Mouse (Mus musculus) megakaryocyte-erythroid progenitor cell, adult 5-6 weeks (primary cell): Measurements from ENCODE around the gene Hist3h2a. TPM values are rescaled to one million over a fixed set of nuclear protein-coding genes. Genes with fewer than 3 reads are reported as not detected.

ENCODE experiments used
- ATAC-seq: replicated peaks from 2 replicates; pipeline ENCODE4 v1.8.0; 2016; ENCODE audit warnings: mild to moderate bottlenecking, inconsistent platforms; ENCODE audit not compliant: severe bottlenecking, poor library complexity, low FRiP score, low TSS enrichment
- total RNA-seq, 2 experiments: library from RNA; stranded (forward) in 1 of 2; stranded (reverse) in 1 of 2; fragments of 200-1000, 215-1000 nt in 1 of 2; fragments of >200 nt in 1 of 2; fragmentation: Nextera tagmentation in 1 of 2; gene quantifications; 2 replicates each; pipeline ENCODE4 v1.2.3; 2014 to 2017

Hist3h2a gene
- total RNA-seq, 2 experiments from 2014 or later = 29.7 to 296 TPM

GRCm38 (mm10) chr11:58983691-58984341 is 29.3 kb downstream of the Hist3h2a start:
- ATAC-seq = no peak

DNA sequence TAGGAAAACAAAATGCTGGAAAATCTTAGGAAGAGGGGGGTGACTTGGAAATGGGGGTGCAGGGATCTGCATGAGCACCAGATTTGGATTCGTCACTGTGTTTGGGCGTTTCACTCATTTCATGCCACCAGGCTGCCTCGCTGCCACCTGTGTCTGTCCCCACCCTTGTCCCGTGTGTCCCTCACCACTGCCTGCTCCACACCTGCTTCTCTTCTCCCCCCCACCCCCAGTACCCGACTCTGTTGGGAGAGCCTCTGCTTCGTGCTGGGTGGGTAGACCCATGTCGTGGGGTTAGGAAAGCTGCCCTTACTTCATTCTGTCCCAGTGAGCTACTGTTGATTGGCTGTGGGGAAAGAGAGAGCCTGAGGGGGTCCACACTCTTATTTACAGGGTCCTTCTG is 30.2 kb downstream of the Hist3h2a start:
- ATAC-seq = no peak

DNA sequence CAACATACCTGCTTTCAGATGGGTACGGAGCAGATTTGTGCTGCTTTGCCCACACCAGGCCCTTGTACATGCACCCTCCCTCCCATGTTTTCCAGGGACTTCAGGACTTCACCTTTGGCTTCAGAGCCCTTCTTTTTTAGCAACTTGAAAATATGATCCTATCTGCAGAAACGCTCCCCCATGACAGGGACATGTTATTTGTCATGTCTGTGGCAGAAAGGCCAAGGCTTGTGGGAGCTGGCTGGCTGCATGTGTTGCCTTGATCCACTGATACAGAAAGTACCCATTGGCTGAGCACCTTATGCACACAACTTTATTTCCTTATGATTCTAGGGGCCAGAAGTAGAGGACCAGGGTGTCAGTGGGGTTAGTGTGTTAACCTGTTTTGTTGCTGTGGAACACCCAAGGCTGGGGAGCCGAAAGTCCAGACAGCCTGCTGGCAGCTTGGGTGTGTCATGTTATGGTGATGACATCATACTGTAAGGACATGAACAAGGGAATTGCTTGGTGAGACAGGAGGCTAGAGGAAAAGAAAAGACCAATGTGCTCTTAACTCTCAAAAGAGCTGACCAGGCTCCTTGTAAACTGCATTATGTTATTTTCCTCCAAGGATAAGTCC is 30.9 kb downstream of the Hist3h2a start:
- ATAC-seq = no peak

GRCm38 (mm10) chr11:58989166-58989565 is 34.7 kb downstream of the Hist3h2a start:
- no peak for ATAC-seq

- ATAC-seq = no peak
Measured at GRCm38 (mm10) chr11:58990141-58990540, 35.7 kb downstream of the Hist3h2a start.

DNA sequence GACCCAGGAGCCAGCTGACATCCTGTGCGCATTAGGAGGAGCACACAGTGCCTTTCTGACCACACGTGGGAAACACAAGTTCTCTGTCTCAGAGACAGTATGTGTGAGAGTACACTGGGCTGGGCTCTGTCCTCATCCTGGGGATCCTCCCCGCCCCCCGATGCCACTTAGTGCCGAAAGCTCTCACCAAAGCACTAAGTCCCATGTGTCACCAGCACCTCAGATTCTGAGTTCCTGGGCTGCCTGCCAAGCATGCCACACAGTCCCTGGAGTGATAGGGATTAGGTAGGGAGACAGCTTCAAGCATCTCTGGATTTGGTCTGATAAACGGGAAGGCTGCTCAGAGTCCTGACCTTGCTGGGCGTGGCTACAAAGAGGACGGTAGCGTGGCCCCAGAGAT is 36.3 kb downstream of the Hist3h2a start:
- ATAC-seq = peak; percentile 9; the same call in 1 of the 2 replicates

DNA sequence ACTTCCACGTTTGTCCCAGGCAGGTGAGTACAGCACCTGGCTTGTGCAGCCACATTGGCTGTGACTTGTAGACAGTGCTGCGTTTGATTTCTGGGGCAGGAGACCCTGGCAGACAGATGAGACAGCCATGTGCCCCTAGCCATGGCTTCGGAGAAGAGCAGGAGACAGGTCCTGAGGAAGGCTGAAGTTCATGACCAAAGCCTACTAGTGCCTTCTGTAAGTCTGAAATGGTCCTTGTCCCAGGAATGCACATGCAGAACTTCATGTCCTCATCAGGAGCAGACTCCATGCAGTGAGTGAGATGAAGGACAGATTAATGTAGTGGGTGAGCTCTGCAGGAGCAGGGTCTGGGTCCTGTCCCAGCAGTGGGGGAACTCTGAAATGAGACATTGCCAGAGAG is 37.4 kb downstream of the Hist3h2a start:
- no peak for ATAC-seq

GRCm38 (mm10) chr11:58993091-58993670 is 38.7 kb downstream of the Hist3h2a start:
- peak; percentile 18; the same call in 1 of the 2 replicates for ATAC-seq

DNA sequence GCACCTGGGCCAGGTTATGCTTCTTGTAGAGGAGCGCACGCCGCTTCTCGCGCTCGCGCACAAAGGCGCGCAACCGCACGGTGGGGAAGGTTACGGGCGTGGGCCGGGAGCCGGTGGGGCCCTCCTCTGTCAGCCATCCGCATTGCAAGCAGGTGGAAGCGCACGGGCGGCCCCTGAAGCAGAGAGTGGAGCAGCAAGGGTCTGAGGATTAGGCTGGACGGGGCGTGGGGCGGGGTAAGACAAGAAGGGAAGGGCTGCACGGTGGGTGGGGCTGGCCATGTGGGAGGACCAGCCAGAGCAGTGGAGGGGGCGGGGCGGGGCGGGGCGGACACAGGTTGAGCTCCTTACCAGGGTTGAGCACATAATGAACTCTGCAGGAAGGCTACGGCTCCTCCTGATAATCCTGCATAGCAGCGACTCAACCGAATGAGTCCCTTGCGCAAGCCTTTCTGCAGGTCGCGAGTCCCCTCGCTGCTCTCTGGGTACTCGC is 39.9 kb downstream of the Hist3h2a start:
- ATAC-seq = peak; percentile 40; the same call in 1 of the 2 replicates

DNA sequence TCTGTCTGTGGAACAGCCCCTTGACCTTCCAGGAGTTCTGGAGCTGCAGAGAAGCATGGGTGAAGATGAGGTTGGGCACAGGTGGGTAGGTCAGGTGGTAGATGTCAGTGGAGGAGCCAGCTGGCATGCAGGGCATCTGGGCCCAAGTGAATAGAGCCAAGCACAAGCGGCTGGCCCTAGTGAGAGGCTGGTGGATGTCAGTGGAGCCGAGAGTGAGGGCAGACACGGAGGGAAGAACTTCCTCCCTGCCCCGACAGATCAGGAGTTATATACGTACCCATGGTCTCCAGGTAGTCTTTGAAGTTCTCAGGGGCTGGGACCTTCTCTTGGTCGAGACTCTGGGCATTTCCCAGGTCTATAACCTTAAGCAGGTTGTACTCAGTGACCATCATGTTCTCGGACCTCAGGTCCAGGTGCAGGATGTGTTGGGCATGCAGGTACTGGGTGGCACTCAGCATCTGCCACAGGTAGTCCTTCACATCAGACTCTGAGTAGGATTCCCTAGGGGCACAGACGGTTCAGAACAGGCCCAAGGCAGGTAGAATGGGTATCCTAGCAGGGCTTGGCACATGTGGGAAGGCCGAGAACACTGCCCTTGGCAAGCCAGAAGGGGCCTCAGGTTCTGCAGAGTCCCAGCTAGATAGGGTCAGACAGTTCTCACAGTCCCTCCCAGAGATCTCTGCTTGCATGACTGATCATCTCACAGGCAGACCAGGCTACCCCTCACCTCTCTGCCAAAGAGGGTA is 40.7 kb downstream of the Hist3h2a start:
- ATAC-seq = no peak

DNA sequence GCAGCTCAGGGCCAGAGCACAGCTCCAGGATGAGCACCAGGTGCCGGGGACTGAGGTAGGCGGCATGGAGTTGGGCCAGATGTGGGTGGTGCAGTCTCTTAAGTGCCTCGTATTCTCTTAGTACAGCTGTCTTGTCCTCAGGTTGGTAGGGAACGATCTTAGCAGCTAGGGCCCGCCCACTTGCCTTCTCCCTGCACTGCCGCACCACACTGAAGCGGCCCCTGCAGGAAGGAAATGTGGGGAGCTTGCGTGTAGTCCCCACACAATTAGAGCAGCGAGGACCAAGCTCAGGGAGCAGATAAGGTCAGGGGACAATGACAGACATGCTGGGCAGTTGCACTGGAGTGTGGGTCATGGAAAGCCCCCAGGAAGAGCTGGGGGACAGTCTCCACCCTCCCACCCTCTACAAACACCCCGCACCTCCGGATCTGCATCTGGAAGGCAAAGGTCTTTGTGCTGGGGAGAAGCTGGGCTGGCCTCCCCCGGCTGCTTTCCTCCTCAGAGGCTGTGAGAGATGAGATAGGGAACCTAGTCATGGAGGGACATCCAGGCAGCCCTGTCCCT is 41.4 kb downstream of the Hist3h2a start:
- peak; percentile 35 for ATAC-seq

DNA sequence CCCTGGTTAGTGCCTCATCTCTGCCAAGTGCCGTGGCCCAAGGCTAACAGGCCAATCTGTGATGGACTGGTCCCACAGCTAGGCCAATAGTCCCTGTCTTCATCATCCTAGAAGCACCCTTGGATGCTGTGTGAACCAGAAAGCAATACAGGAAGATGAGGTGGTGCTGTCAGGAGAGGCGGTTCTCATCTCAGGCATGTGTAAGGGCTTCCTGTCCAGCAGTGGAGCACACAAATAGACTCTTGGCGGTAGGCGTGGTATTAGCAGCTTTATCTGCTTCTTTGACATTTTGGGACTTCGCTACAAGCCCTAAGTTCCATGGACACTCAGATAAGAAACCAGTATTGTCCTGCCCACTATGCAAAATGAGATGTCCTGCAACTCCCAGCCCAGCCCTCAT is 43.1 kb downstream of the Hist3h2a start:
- no peak for ATAC-seq

DNA sequence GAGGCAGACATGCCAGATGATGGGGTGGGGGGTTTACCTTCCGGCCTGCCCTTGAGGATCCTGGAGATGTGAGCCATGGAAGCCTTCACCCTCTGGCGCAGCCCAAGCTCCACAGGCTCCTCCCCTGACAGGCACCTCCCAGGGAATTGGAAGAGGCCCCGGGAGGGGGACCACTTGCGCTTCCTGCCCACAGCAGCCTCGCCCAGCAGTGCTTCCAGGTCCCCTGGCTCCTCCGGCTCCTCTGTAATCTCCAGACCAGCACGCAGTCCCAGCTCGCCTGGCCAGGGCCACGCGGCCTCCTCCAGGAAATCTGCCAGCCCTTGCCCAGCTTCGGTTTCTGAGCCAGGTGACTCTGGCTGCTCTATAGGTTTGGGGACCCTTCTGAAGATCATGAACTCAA is 44.7 kb downstream of the Hist3h2a start:
- ATAC-seq = no peak

DNA sequence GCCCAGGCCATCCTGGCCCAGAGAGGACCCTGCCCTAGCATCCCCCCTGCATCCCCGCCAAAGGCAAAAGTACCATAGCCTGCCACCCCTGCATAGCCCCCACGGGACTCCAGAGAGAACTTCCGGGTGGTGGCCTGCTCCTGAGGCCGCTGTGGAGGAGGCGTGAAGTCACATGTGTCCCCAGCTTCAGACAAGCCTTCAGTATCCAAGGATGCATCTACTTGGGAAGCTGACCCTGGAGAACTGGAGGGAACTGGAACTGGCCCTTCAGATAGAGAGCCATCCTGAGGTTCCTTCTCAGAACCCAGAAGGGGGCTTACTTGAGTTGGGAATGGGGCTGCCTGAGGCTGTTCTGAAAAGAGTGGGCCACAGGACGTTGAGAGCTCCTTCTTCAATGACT is 45.3 kb downstream of the Hist3h2a start:
- ATAC-seq = no peak

GRCm38 (mm10) chr11:59000635-59001034 is 46.1 kb downstream of the Hist3h2a start:
- no peak for ATAC-seq

DNA sequence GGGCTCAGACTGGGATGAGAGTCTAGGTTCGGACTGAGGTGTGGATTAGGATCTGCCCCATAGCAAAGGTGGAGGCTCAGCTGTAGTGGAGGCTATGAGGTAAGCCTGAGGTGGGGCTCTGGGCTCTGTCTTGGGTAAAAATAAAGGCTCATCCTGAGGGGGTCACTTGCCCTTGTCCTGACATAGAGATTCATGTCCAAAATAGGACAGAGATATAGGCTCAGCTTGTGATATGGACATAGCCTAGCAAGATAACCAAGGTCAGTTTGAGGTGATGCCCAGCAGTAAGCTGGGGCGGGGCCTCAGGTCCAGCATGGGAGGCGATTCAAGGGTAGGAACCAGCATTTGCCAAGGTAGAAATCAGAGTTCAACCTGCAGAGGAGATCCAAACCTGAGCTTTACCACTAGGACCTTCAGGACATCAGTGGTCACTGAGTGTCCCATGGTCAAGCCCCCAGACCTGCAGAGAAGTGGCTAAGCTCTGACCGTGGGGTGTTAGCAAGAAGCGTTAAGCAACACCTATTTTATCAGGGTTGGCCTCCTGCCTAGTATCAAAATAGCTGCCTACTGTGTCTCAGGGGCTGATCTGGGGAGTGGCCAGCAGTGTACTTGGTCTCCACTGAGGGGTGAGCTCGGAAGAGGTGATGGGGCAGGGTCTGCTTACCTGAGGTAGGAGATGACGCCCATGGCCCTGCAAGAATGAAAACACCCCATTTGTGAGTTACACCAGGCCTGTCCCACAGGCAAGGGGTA is 48.0 kb downstream of the Hist3h2a start:
- ATAC-seq = no peak
